Mouse (Mus musculus): ENCODE measurements around the gene Hist1h2bb. TPM values are rescaled to one million over a fixed set of nuclear protein-coding genes. Genes with fewer than 3 reads are reported as not detected.
A peak's percentile ranks its signal among the peaks of the same experiment; 100 is the strongest.
"Not testable (repeated sequence)": the region's sequence is repeated elsewhere in the genome, so short reads cannot be mapped to it uniquely, and the experiment has no call there.

Gene Hist1h2bb
- total RNA-seq, 2 experiments from 2014 or later: 23.0 to 24.7 TPM

GRCm38 (mm10) chr13:23709714-23710373, 36.7 kb upstream of the Hist1h2bb start:
- DNase-seq (ENCODE audit: low spot score in 2 of 2): no peak
- no peak for TF ChIP-seq CTCF (conservative IDR thresholded peaks at IDR 0.05)
- Histone ChIP-seq H3K4me3 (peak overlapping the region; percentile 61), H3K27ac (peak overlapping the region; percentile 77)

- no peak for TF ChIP-seq CTCF (conservative IDR thresholded peaks at IDR 0.05)
- Histone ChIP-seq H3K27ac (peak within 1 kb of the TSS; percentile 77), H3K4me3 (peak within 1 kb of the TSS; percentile 61)
- no peak for DNase-seq (ENCODE audit: low spot score in 2 of 2)
These were observed 36.0 kb upstream of the Hist1h2bb start, which contains the start of gene Hfe for GRCm38 (mm10) chr13:23710374-23711089. Hfe (minus strand) TSS chr13:23710854.

- Histone ChIP-seq H3K27ac (no peak overlapping the region), H3K4me3 (no peak overlapping the region)
- no peak for DNase-seq (ENCODE audit: low spot score in 2 of 2)
- no peak for TF ChIP-seq CTCF (conservative IDR thresholded peaks at IDR 0.05)
These were observed 30.1 kb upstream of the Hist1h2bb start for GRCm38 (mm10) chr13:23716261-23717042.

- no peak overlapping the region for H3K27ac ChIP-seq
- no peak overlapping the region for H3K4me3 ChIP-seq
- TF ChIP-seq CTCF (conservative IDR thresholded peaks at IDR 0.05): no peak
- no peak for DNase-seq (ENCODE audit: low spot score in 2 of 2)
These were observed 29.4 kb upstream of the Hist1h2bb start for GRCm38 (mm10) chr13:23717176-23717575.

- not testable (repeated sequence) for H3K27ac ChIP-seq; DNase-seq (ENCODE audit: low spot score in 2 of 2); H3K4me3 ChIP-seq
These were observed 28.8 kb upstream of the Hist1h2bb start for GRCm38 (mm10) chr13:23717593-23718245.

- DNase-seq (ENCODE audit: low spot score in 2 of 2): no peak
- no peak overlapping the region for H3K4me3 ChIP-seq
- H3K27ac ChIP-seq: no peak overlapping the region
- TF ChIP-seq CTCF (conservative IDR thresholded peaks at IDR 0.05): no peak
These were observed 22.3 kb upstream of the Hist1h2bb start for GRCm38 (mm10) chr13:23724239-23724638.

GRCm38 (mm10) chr13:23725213-23725612, 21.3 kb upstream of the Hist1h2bb start:
- DNase-seq (ENCODE audit: low spot score in 2 of 2): no peak
- no peak for TF ChIP-seq CTCF (conservative IDR thresholded peaks at IDR 0.05)
- no peak overlapping the region for H3K4me3 ChIP-seq
- no peak overlapping the region for H3K27ac ChIP-seq

- Histone ChIP-seq H3K27ac (peak overlapping the region; percentile 14; the same call in 1 of the 2 replicates), H3K4me3 (no peak overlapping the region)
- no peak for DNase-seq (ENCODE audit: low spot score in 2 of 2)
- no peak for TF ChIP-seq CTCF (conservative IDR thresholded peaks at IDR 0.05)
These were observed 17.9 kb upstream of the Hist1h2bb start for GRCm38 (mm10) chr13:23728472-23729191.

GRCm38 (mm10) chr13:23729192-23729525, 17.4 kb upstream of the Hist1h2bb start:
- DNase-seq (ENCODE audit: low spot score in 2 of 2): no peak
- no peak for TF ChIP-seq CTCF (conservative IDR thresholded peaks at IDR 0.05)
- no peak overlapping the region for H3K4me3 ChIP-seq
- no peak overlapping the region; the same call in 1 of the 2 replicates for H3K27ac ChIP-seq

GRCm38 (mm10) chr13:23729706-23730105, 16.8 kb upstream of the Hist1h2bb start:
- no peak for TF ChIP-seq CTCF (conservative IDR thresholded peaks at IDR 0.05)
- Histone ChIP-seq H3K27ac (no peak overlapping the region), H3K4me3 (no peak overlapping the region)
- DNase-seq (ENCODE audit: low spot score in 2 of 2): no peak

GRCm38 (mm10) chr13:23730479-23730878, 16.1 kb upstream of the Hist1h2bb start:
- Histone ChIP-seq H3K4me3 (no peak overlapping the region), H3K27ac (no peak overlapping the region)
- TF ChIP-seq CTCF (conservative IDR thresholded peaks at IDR 0.05): no peak
- no peak for DNase-seq (ENCODE audit: low spot score in 2 of 2)

GRCm38 (mm10) chr13:23732156-23732804, 14.3 kb upstream of the Hist1h2bb start:
- no peak for DNase-seq (ENCODE audit: low spot score in 2 of 2)
- peak; percentile 92 for TF ChIP-seq CTCF (conservative IDR thresholded peaks at IDR 0.05)
- H3K27ac ChIP-seq: no peak overlapping the region
- H3K4me3 ChIP-seq: no peak overlapping the region

Measured in layer of hippocampus, adult 2 months (tissue).